Mouse (Mus musculus) neural tube, embryonic 12.5 days (tissue): Measurements from ENCODE around the gene Borcs6. TPM values are rescaled to one million over a fixed set of nuclear protein-coding genes. Genes with fewer than 3 reads are reported as not detected.

Source experiments
- ATAC-seq: fragments of 200-750 bp; cut with Nextera tagmentation; 2 replicates; pipeline ENCODE4 v1.8.0; 2017; ENCODE audit warnings: low read depth, mild to moderate bottlenecking, moderate TSS enrichment, moderate library complexity; ENCODE audit not compliant: low FRiP score
- H3K27ac ChIP-seq: fragments of 300-500 bp; sonication (generic); 2 replicates; pipeline ENCODE4 v1.5.1; 2016
- H3K27me3 ChIP-seq: fragments of 300-500 bp; sonication (generic); replicated peaks from 2 replicates; pipeline ENCODE4 v1.6.1; 2016; ENCODE audit warnings: mild to moderate bottlenecking
- H3K36me3 ChIP-seq: fragments of 300-500 bp; sonication (generic); 2 replicates; pipeline ENCODE4 v1.6.1; 2016; ENCODE audit warnings: mild to moderate bottlenecking
- H3K4me1 ChIP-seq: fragments of 300-500 bp; sonication (generic); 2 replicates; pipeline ENCODE4 v1.6.1; 2016
- H3K4me2 ChIP-seq: fragments of 300-500 bp; sonication (generic); replicated peaks from 2 replicates; pipeline ENCODE4 v1.6.1; 2016; ENCODE audit warnings: mild to moderate bottlenecking
- H3K4me3 ChIP-seq: fragments of 300-500 bp; sonication (generic); 2 replicates; pipeline ENCODE4 v1.5.1; 2016
- H3K9ac ChIP-seq: fragments of 300-500 bp; sonication (generic); 2 replicates; pipeline ENCODE4 v1.6.1; 2016; ENCODE audit warnings: mild to moderate bottlenecking
- H3K9me3 ChIP-seq: fragments of 300-500 bp; sonication (generic); 2 replicates; pipeline ENCODE4 v1.6.1; 2016; ENCODE audit warnings: mild to moderate bottlenecking
- WGBS: fragments of 180-500 bp; shearing (Covaris S2); methylation state at CpG from one replicate; pipeline ENCODE4 v1.1.7; 2016; 5-methylcytosine and 5-hydroxymethylcytosine counted together
- polyA plus RNA-seq: library from polyadenylated mRNA; unstranded; fragments of >200 nt; fragmentation: Nextera tagmentation; extraction: Ambion mirVana; gene quantifications from 2 replicates; pipeline ENCODE4 v1.2.1, GENCODE M21; 2016

The Borcs6 gene
- polyA plus RNA-seq, 1 experiment from 2014 or later, result 18.9 TPM

DNA sequence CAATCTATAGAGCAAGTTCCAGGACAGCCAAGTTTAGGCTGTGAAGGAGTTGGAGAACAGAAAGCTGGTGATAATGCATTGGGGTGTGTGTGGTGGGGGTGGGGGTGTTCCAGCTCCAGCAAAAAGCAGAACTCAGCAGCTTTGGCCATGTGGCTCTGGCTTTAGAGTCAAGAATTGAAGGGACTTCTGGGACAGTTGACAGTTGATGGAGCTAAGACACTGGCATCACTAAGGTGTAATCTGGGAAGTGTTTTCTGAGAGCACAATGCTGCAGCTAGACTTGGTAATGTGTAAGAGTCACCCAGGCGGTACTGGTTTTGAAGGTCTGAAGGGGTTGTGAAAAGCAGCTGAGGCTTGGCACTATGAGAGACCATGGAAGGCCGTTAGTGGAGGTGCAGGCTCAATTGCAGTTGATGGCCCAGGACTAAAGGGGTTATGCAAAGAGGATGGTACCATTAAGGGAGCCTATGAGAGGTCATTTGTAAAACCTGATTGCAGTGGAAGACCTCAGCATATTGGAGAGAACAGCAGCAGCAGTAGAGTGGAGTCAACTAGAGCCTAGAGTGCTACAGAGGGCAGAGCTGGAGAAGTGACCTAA is 6.6 kb upstream of the Borcs6 start:
- WGBS, result 71% methylated on average over 2 of the region's 2 CpGs
- Histone ChIP-seq H3K9me3 (no peaks in the 10 kb centered on the region), H3K4me2 (no peak overlapping the region), H3K9ac (no peak overlapping the region), H3K4me3 (no peak overlapping the region), H3K27me3 (no peaks in the 10 kb centered on the region), H3K27ac (no peak overlapping the region), H3K36me3 (peaks cover 28% of the 10 kb centered on the region), H3K4me1 (no peaks in the 10 kb centered on the region)
- ATAC-seq, result no peak

DNA sequence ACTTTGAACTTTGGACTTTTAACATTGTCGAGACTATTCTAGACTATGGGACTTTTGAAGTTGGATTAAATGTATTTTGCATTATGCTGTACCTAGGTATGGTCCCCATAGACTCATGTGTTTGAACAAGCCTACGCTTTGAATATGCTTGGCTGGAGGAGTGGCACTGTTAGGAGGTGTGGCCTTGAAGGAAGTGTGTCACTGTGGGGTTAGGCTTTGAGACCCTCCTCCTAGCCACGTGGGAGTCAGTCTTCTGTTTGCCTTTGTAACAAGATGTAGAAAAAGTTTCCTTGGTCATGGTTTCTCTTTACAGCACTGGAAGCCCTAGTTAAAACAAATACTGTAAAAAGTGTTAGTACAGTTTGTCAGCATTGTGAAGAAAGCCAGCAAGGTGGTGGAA is 5.7 kb upstream of the Borcs6 start:
- H3K9ac ChIP-seq, result no peak overlapping the region
- H3K27ac ChIP-seq, result no peak overlapping the region
- peaks cover 21% of the 10 kb centered on the region for H3K36me3 ChIP-seq
- H3K4me1 ChIP-seq, result peaks cover 4% of the 10 kb centered on the region; the same call in 1 of the 2 replicates
- no peaks in the 10 kb centered on the region for H3K9me3 ChIP-seq
- H3K4me2 ChIP-seq, result no peak overlapping the region
- no peaks in the 10 kb centered on the region for H3K27me3 ChIP-seq
- ATAC-seq, result no peak
- H3K4me3 ChIP-seq, result no peak overlapping the region
- WGBS, result 79% methylated on average over 3 of the region's 3 CpGs

DNA sequence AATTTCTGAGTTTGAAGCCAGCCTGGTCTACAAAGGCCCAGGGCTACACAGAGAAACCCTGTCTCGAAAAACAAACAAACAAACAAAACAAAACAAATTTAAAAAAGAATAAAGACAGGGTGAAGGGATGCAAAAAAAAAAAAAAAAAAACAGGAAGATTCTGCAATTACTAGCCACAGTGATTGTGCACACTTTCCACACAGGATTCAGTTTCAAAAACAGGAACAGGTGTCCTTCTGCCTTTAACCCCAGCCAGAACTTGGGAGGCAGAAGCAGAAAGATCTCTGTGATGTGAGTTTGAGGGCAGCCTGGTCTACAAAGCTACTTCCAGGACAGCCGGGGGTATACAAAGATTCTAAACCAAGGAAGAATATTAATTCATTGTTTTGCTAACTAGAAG is 1.3 kb upstream of the Borcs6 start:
- ATAC-seq, result no peak
- 77% methylated on average over 2 of the region's 2 CpGs for WGBS
- Histone ChIP-seq H3K27me3 (no peaks in the 10 kb centered on the region), H3K4me1 (peaks cover 23% of the 10 kb centered on the region), H3K36me3 (no peaks in the 10 kb centered on the region), H3K9ac (peak overlapping the region; percentile 52), H3K4me3 (peak overlapping the region; percentile 75), H3K27ac (peak overlapping the region; percentile 48; the same call in 1 of the 2 replicates), H3K4me2 (peak overlapping the region; percentile 97), H3K9me3 (no peaks in the 10 kb centered on the region)

DNA sequence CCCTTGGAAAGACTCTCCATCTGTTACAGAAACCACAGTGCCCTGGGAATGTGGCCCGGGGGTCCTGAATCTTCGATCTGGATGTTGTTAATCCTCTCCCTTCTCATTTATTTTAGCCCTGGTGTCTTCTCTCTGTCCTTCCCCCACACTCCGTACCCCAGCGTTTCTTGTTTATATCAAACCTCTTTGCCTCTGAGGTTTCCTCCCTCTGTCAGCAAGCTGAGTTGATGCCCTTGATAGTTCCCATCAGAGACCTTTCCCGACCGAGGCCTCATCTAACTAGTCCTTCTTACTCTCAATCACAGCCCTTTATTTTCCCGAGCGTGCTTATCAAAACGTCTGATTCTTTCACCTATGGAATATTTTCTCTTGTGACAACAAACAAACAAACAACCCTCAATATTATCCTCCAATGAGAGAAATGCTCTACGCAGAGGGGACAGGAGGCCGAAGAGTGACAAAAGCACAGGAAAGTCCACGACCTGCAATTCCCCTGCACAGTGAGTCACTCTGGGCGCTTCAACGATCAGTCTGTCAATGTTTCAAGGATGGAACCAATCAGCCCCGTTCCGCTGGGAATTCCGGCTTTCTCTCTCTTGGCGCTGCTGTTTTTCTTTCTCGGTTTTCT is 674 bp upstream of the Borcs6 start:
- peak overlapping the region; percentile 48 for H3K27ac ChIP-seq
- WGBS, result 2% methylated on average over 19 of the region's 19 CpGs
- ATAC-seq, result peak; percentile 21; the same call in 1 of the 2 replicates

DNA sequence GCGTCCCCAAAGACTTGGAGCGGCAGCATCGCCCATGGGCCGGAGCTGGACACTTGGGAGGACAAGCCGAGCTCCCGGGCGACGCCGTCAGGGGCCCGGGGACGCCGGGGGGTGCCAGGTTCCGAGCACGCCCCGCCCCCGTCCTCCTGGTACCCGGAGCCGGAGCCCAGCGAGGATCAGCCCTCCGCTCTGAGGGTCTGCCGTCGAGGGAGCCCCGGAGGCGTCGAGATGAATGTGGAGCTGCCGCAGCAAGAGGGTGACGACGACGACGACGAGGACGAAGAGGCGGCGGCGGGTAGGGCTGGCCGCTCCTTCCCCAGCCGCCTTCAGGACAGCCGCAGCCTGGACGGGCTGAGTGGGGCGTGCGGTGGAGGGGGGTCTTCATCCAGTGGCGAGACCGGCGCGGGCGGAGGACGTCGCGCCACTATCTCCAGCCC is 476 bp downstream of the Borcs6 start:
- Histone ChIP-seq H3K4me1 (peaks cover 29% of the 10 kb centered on the region), H3K9me3 (no peaks in the 10 kb centered on the region), H3K36me3 (no peaks in the 10 kb centered on the region), H3K27ac (peak overlapping the region; percentile 71), H3K4me2 (peak overlapping the region; percentile 97), H3K9ac (peak overlapping the region; percentile 90), H3K27me3 (no peaks in the 10 kb centered on the region), H3K4me3 (peak overlapping the region; percentile 75)
- ATAC-seq, result peak; percentile 49
- WGBS, result under 1% methylated on average over 46 of the region's 49 CpGs

More for the DNA sequence above, 674 bp upstream of the Borcs6 start:
- Histone ChIP-seq H3K4me2 (peak overlapping the region; percentile 97), H3K9ac (peak overlapping the region; percentile 52), H3K9me3 (no peaks in the 10 kb centered on the region), H3K27me3 (no peaks in the 10 kb centered on the region), H3K36me3 (no peaks in the 10 kb centered on the region), H3K4me3 (peak overlapping the region; percentile 75), H3K4me1 (peaks cover 23% of the 10 kb centered on the region)

DNA sequence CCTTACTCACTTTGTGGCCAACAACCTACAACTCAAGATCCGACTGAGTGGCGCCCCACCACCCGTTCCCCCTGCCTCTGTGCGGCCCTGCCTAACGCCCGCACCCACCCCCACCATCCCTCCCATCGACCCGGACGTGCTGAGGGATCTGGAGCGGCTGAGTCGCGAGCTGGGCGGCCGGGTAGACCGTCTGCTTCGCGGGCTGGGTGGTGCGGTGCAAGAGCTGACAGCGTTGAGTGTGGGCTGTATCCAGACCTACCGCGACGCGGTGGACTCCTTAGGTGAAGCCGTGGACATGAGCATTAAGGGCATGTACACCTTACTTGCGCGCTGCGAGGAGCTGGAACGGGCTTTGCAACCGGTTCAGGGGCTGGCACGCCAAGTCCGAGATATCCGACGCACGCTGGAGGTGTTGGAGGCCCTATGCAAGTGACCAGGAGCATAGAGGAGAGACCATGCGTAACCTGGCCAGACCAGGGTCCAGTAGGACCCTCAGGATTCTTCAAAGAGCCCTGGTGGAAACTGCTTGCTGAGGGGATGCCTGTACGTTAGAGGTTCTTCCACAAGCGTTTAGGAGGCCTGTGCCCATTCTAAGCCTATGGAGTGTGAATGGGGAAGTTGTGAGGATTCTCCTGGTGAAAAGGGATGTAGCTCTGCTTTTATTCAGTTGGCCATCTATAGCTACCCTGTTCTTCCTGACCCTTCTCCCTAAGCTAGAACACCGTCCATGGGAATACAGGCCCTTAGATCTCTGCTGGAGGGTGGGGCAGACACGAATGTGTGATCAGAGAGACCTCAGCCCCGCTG is 1.1 kb downstream of the Borcs6 start:
- peak overlapping the region; percentile 90 for H3K9ac ChIP-seq
- H3K27ac ChIP-seq, result peak overlapping the region; percentile 71; the same call in 1 of the 2 replicates
- H3K27me3 ChIP-seq, result no peaks in the 10 kb centered on the region
- 2% methylated on average over 40 of the region's 40 CpGs for WGBS
- no peak; the same call in 1 of the 2 replicates for ATAC-seq
- H3K36me3 ChIP-seq, result no peaks in the 10 kb centered on the region
- H3K4me2 ChIP-seq, result peak overlapping the region; percentile 97
- H3K4me1 ChIP-seq, result peaks cover 29% of the 10 kb centered on the region
- H3K4me3 ChIP-seq, result peak overlapping the region; percentile 75
- H3K9me3 ChIP-seq, result no peaks in the 10 kb centered on the region

DNA sequence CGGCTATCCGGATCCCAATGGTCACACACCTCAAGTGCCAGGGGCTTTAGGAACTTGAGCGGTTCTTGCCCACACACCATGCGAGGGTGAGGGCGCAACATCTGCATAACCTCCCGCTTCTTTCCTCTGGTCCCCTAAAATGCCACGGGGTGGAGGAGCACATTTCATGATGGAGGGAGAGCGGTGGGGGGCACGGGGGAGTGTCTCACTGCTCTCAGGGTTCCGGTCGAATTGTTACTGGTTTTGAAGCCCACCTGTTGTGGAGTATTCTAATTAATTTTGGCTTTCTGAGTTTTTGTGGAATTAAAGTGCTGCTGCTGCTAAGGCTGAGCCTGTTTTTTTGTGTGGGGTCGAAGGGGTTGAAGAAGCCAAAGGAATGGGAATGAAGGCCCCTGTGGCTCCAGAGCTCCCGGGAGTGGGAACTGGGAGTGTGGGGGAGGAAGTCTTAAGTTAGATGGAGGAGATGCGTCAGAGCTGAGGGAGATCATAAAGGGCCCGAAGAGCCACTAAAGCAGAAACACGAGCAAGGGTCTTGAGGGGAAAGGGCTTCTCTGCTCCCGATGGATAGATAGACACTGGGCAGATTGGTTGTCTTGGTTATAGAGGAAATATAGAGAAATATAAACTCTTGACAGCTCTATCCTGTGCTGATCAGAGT is 1.9 kb downstream of the Borcs6 start:
- H3K4me1 ChIP-seq, result peaks cover 36% of the 10 kb centered on the region
- WGBS, result 8% methylated on average over 17 of the region's 17 CpGs
- H3K4me3 ChIP-seq, result peak overlapping the region; percentile 75
- H3K9ac ChIP-seq, result peak overlapping the region; percentile 36; the same call in 1 of the 2 replicates
- H3K4me2 ChIP-seq, result peak overlapping the region; percentile 97
- H3K36me3 ChIP-seq, result no peaks in the 10 kb centered on the region
- no peak overlapping the region for H3K27ac ChIP-seq
- ATAC-seq, result no peak
- H3K27me3 ChIP-seq, result no peaks in the 10 kb centered on the region
- H3K9me3 ChIP-seq, result no peaks in the 10 kb centered on the region

DNA sequence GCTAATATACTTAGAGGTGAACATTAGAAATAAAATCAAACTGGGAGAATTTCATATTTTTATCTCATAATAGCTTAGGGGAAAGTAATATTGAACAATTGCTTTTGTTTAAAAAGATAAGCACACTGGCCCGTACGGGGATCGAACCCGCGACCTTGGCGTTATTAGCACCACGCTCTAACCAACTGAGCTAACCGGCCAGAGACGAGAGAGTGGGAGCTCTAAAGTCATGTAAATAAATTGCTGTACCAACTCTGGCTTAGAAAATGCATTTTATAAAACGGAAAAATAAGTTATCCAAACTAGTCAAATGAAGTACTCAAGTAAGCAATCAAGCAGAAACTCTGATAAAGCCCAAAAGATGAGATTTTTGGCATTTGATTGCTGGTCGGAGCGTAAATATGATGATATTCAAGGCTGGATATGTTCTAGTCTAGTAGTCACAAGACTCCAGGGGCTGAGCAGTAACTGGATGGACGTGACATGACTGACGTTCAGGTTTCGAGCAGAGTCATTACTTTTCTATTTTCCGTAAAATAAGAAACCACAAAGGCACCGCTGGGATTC is 2.8 kb downstream of the Borcs6 start:
- no peak overlapping the region for H3K9ac ChIP-seq
- ATAC-seq, result no peak
- under 1% methylated on average over 17 of the region's 17 CpGs for WGBS
- H3K27ac ChIP-seq, result no peak overlapping the region
- no peaks in the 10 kb centered on the region for H3K27me3 ChIP-seq
- peaks cover 40% of the 10 kb centered on the region for H3K4me1 ChIP-seq
- peak overlapping the region; percentile 97 for H3K4me2 ChIP-seq
- no peaks in the 10 kb centered on the region for H3K36me3 ChIP-seq
- H3K9me3 ChIP-seq, result no peaks in the 10 kb centered on the region
- peak overlapping the region; percentile 74 for H3K4me3 ChIP-seq

DNA sequence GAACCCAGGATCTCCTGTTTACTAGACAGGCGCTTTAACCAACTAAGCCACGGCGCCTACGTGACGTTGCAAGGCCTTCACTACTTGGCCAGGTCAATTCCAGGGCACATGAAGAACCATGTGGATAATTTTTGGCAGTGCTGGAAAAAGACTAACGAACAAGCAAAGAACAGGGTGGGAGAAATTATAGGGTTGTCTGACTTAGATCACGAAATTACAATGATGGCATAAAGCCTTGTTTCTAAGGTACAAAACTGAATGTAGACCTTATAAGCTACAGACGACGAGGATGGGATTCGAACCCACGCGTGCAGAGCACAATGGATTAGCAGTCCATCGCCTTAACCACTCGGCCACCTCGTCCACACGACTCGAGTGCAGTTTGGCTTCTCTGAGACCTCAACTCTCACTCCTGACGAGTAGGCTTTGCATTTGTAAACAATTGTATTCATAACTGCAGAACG is 3.3 kb downstream of the Borcs6 start:
- Histone ChIP-seq H3K4me2 (peak overlapping the region; percentile 77), H3K9ac (no peak overlapping the region), H3K9me3 (no peaks in the 10 kb centered on the region), H3K36me3 (no peaks in the 10 kb centered on the region), H3K4me3 (peak overlapping the region; percentile 74), H3K27me3 (no peaks in the 10 kb centered on the region), H3K4me1 (peaks cover 40% of the 10 kb centered on the region), H3K27ac (no peak overlapping the region)
- peak; percentile 32; the same call in 1 of the 2 replicates for ATAC-seq
- under 1% methylated on average over 19 of the region's 19 CpGs for WGBS

DNA sequence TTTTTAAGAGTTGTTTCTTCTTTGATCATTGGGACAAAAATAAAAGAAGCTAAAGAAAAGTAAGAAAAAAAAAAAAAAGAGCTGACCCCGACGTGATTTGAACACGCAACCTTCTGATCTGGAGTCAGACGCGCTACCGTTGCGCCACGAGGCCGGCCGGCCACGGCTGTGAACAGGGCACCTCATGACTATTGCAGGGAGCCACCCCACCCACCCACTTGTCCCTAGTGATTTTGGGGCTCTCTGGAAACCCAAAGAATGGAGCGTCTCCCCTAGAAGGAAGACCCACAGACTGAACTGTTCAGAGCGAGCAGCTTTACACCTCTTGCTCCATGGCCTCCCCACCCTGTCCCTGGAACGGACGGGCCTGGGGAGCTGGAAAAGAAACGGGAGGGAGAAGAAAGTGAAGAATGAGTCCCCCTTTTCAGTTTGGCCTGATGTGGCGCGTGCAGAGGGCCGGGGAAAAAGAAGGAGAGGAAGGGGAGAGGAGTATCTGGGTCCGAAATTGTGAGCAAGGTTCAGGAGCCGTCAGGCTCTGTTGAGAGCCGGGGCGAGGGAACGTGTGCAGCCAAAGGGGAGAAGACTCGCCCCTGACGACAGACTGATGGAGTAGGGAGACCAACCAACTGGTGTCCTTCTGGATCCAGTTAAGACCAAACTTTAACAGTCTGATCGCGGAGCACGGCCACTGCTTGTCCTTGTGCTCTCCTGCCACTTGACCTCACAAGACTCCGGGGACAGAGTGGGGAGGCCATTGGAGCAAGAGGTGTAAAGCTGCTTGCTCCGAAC is 4.1 kb downstream of the Borcs6 start:
- under 1% methylated on average over 31 of the region's 31 CpGs for WGBS
- peak overlapping the region; percentile 74 for H3K4me3 ChIP-seq
- H3K9ac ChIP-seq, result peak overlapping the region; percentile 57
- ATAC-seq, result no peak
- H3K4me2 ChIP-seq, result peak overlapping the region; percentile 77
- no peak overlapping the region for H3K27ac ChIP-seq
- no peaks in the 10 kb centered on the region for H3K9me3 ChIP-seq
- H3K36me3 ChIP-seq, result no peaks in the 10 kb centered on the region
- H3K4me1 ChIP-seq, result peaks cover 35% of the 10 kb centered on the region
- no peaks in the 10 kb centered on the region for H3K27me3 ChIP-seq
